ENCODE assay signal across 8 mouse cellular contexts in genomic region chr12:82169571-82170431, GRCm38 (mm10). TPM values are rescaled to one million over a fixed set of nuclear protein-coding genes. Genes with fewer than 3 reads are reported as not detected.
DNase-seq lines count a peak whose midpoint lies in the region; ATAC-seq lines count a peak whose summit lies in the region.

No protein-coding gene starts in this region.

- ATAC-seq in activated CD4-positive, CD25-positive, alpha-beta regulatory T cell, adult 4 months = peak; percentile 9
- peak; percentile 73 for ATAC-seq in intestine, embryonic 16.5 days
- ATAC-seq in megakaryocyte-erythroid progenitor cell, adult 5-6 weeks (replicated peaks; ENCODE audit: low FRiP score, low TSS enrichment, poor library complexity, severe bottlenecking) = peak; percentile 46

- intact Hi-C loops in left cerebral cortex, postnatal 25 days (cut with DNase I) = loop anchor here (1.0 to 10.0 kb wide), 6 partner anchors 66 to 298 kb away; no protein-coding TSS in a partner anchor

- H3K4me2 ChIP-seq in intestine, embryonic 16.5 days (ENCODE audit: low read depth, low read length) = peak overlapping the region; percentile 71

- no peaks in the 10 kb centered on the region for H3K36me3 ChIP-seq in intestine, embryonic 16.5 days (ENCODE audit: control insufficient read depth, insufficient read depth, low read length)

- peak; percentile 83 for DNase-seq in embryo, embryonic 10 days (ENCODE audit: low spot score)
- DNase-seq in gastrocnemius, postnatal 4 days (ENCODE audit: low spot score in 2 of 2) = peak; percentile 52 to 63
- peak; percentile 79 to 80 for DNase-seq in left cerebral cortex, postnatal 25 days (ENCODE audit: low spot score in 2 of 2)
- peak; percentile 83 for DNase-seq in right cerebral cortex, postnatal 25 days
- DNase-seq in urinary bladder, postnatal 4 days (ENCODE audit: low spot score in 2 of 2) = peak; percentile 59 to 68

- H3K4me1 ChIP-seq in intestine, embryonic 16.5 days (ENCODE audit: control insufficient read depth, insufficient read depth, low read length) = peaks cover 14% of the 10 kb centered on the region

- H3K27ac ChIP-seq in intestine, embryonic 16.5 days (ENCODE audit: low read length) = peak overlapping the region; percentile 94

- WGBS in intestine, embryonic 16.5 days = under 1% methylated on average over 91 of the region's 109 CpGs

- no peaks in the 10 kb centered on the region for H3K27me3 ChIP-seq in intestine, embryonic 16.5 days (replicated peaks; ENCODE audit: control insufficient read depth, insufficient read depth, low read length)

- H3K4me3 ChIP-seq in intestine, embryonic 16.5 days (ENCODE audit: low read length) = peak overlapping the region; percentile 82

- no peaks in the 10 kb centered on the region for H3K9me3 ChIP-seq in intestine, embryonic 16.5 days (ENCODE audit: control insufficient read depth, low read length)

- peak overlapping the region; percentile 91 for H3K9ac ChIP-seq in intestine, embryonic 16.5 days (ENCODE audit: low read depth, low read length)

RNA-seq across cellular contexts. Expression of gene Sipa1l1, which starts 0.7 kb away (rescaled TPM):
- 10 to 100 TPM; 23.4 to 29.9 TPM for polyA plus RNA-seq in activated CD4-positive, CD25-positive, alpha-beta regulatory T cell, adult 4 months (2017; shearing (Covaris generic))
- 10 to 100 TPM; 26.8 to 32.9 TPM for total RNA-seq in gastrocnemius, postnatal 4 days (2021)
- polyA plus RNA-seq in intestine, embryonic 16.5 days (2015; fragmentation: Nextera tagmentation; extraction: Ambion mirVana) = 20.1 and 21.2 TPM in 2 replicates
- 100 to 1,000 TPM; 258 to 266 TPM for total RNA-seq in left cerebral cortex, postnatal 25 days (2021)
- 47.1 and 51.3 TPM in 2 replicates for total RNA-seq in megakaryocyte-erythroid progenitor cell, adult 5-6 weeks (2014; fragmentation: Nextera tagmentation)
- 26.9 and 49.6 TPM in 2 replicates for total RNA-seq in megakaryocyte-erythroid progenitor cell, adult 5-6 weeks (2017)

Comparison
In these comparisons a context has a peak if more than half of its experiments do, and no peak if none do; other contexts are left out.
1. Peak in every context shown above with its lines: DNase-seq, ATAC-seq, H3K4me3 ChIP-seq and H3K27ac ChIP-seq.
2. ATAC-seq: peak in every context shown above with its lines; median percentile 73 in intestine, embryonic 16.5 days; 46 in megakaryocyte-erythroid progenitor cell, adult 5-6 weeks; 9 in activated CD4-positive, CD25-positive, alpha-beta regulatory T cell, adult 4 months.
3. RNA of gene Sipa1l1, which starts 0.7 kb away (total RNA-seq): 258 to 266 TPM in left cerebral cortex, postnatal 25 days; 26.9 to 51.3 TPM in megakaryocyte-erythroid progenitor cell, adult 5-6 weeks and 26.8 to 32.9 TPM in gastrocnemius, postnatal 4 days; every median in the first group is over 4 times any median in the second.